Mouse (Mus musculus) MEL-GATA-1-ER (cell line): ENCODE data around the gene Hemk1.

ENCODE experiments used
- DNase-seq: peaks from one replicate; pipeline ENCODE4 v3.0.0-alpha.2; 2012; ENCODE audit warnings: low read depth; ENCODE audit errors: extremely low read depth

Gene Hemk1

DNA sequence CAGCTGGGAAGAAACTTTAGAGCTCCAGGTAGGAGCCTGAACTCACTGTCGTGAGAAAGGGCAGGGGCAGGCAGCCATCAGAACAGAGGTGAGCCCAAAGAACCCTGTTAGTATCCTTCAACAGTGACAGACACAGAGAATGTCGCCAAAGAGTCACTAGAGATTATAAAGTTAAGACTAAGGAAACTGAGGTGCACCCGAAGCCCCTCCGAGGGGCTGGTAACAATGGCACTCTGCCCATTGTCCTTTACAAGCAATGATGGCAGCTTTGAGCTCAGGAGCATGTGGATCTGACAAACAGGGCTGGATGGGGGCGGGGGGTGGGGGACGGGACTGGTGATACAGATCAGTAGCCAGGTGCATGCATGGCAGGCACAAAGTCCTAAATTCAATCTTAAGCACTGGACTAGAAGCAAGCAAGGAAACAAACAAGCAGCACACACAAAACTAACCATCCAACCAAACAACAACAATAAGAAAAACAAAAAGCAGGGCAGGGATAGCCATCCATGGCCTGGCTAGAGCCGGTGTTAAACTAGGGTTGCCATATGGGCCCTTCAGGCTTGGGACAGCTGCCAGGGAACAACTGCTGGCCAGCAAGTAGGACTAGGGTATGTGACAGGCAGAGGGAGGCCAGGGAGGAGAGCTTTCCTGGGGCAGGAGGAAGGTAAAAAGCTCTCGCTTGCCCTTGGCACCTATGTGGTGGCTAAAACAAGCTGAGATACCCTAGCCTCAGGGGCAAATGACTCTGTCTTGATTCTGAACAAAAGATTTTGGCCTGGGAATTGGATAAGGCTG, 5.2 kb upstream of the Hemk1 start:
- no peak for DNase-seq

DNA sequence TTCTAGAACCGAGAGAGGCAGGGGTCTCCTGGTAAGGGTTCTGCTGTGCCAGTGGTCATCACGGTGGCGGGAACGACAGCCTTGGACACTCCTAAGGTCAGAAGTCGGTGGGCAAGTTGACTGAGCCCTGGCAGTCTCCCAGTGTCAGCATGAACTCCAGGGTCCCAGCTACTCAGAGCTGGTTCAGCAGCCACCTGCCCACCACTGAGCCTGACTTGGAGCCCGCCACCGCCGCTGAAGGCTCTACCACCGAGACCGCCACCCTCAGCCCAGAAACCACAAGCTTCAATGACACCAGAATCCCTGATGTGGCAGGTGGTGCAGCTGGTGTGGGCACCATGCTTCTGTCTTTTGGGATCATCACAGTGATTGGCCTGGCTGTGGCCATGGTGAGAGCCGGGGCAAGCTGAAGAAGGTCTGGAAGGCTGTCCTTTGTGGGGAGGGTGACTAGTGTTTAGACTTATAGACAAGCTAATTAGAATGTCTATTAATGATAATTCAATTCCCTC, 4.1 kb upstream of the Hemk1 start:
- DNase-seq = no peak

DNA sequence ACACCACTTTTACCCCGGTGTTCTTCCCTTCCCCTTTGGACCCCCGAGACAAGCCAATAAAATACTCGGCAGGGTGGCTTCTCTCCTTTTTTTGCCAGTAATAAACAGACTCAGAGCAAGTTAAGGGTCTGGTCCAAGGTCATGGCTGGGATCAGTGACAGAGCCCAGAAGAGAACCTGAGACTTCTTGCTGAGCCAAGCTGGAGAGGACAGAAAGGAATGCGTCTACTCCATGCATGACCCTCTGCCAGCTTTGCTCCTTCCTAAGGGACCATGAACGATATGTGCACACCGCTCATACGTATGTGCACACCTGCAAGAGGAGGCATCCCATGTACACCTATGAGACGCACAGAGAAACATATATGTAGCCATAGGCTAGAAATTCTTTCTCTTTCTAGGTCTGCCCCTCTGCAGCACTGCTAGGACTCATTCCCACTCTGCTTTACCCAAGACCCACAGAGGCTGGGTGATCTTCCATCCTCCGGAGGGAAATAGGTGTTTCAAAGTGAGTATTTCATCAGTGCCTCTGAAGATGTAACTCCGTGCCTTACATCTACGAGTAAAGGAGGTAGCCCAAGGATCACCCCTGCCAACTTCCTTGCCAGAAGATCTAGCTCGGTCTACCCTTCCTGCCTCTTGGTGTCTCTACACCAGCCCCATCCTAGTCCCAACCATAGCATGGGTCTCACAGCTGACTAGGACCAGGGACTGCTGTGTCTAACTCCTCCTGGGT, 2.9 kb upstream of the Hemk1 start:
- DNase-seq = no peak

DNA sequence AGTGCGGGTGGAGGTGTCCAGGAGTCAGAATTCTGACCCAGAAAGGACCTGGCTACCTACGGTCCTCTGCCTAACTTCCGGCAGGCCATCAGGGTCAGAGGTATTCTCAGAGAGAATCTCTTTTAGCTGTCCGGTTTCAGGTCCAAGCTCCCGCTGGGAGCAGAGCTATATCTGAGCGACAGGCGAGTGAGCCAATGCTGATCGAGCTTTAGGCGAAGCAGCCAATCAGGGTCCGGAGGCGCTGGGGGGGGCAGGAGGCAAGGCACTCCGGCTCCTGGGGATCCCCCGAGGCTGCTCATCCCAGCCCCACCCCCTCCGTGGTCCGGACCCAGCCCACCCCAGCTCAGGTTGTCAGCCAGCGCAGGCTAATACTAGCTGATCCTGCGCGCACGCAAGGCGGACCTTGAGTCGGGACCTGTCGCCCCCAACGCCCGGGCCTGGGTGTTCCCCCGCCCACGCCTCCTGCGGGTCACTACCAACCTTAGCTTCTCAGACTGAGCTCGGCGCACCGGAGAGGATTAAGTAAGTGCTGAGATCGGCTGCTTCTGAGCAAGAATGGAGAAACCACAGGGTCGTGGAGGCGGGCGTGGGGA, 2.2 kb upstream of the Hemk1 start, which contains the start of gene 6430571L13Rik:
6430571L13Rik (plus strand) TSS at position 336 of the 593 bp plus-strand sequence.
- DNase-seq = peak; percentile 92

DNA sequence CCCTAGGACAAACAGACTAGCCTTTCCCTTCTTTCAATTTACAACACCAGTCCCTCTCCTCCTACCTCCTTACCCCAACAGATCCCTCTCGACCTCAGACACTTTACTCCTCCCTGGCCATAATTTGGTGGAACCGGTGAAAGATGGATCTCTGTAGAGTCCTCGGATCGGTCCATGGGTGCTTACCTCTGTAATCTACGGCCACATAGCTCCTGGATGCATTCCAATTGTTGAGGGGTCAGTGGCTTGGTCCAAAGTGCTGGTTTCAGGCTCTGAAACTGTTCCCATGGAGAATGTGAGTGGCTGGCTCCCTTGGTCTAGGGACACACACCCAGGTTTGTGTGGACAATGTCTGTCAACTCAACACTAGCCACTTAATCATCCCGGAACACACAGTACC, 1.8 kb downstream of the Hemk1 start:
- DNase-seq = no peak

DNA sequence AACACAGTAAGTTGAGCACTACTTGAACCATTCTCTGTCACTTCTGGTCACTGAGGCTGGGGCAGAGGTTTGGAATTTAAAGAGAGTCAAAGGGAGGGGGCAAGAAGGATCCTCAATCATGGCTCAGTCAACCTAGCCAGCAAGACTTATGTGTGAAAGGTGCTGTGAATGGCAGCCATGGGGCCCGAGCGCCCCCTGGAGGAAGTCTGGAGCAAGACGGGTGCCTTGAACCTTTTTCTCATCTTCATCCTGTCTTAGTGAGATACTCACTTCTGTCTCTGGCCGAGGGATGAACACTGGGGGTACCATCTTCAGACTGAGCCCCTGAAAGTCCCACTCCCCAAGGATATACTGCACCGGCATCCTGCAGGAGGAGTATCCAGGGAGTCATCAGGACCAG, 2.2 kb downstream of the Hemk1 start:
- no peak for DNase-seq

DNA sequence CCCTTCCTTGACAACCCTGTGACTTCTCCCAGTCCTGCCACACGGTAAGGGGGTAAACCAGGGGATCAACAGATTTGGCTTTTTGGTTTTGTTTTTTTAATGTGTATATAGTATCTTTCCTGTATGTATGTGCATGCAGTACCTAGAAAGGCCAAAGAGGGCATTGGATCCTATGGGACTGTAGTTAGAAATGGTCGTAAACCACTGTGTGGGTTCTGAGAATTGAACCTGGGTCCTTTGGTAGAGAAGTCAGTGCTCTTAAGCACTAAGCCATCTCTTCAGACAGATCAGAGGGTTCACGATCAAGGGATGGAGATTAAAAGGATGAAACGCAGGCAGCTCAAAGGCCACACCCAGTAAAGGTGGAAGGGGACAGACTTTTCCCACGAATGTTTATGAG, 3.1 kb downstream of the Hemk1 start:
- DNase-seq = no peak

DNA sequence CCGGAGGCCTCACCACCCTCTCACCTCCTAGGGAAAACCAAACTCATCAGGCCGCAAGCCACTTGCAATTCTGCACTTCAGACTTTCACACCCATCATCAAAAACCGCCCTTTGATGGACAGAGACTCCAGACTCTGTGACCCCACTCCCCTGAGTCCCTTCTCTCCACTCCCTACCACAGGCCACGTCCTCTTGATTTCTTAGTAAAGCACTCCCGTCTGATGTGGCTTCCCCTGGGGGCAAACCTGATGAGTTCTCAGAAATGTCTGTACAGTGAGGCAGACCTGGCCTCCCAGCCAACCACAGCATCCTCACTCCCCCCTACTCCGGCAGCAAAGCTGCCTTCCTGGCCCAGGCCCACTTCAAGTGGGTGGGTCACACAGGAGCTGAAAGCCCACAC, 3.8 kb downstream of the Hemk1 start:
- no peak for DNase-seq

DNA sequence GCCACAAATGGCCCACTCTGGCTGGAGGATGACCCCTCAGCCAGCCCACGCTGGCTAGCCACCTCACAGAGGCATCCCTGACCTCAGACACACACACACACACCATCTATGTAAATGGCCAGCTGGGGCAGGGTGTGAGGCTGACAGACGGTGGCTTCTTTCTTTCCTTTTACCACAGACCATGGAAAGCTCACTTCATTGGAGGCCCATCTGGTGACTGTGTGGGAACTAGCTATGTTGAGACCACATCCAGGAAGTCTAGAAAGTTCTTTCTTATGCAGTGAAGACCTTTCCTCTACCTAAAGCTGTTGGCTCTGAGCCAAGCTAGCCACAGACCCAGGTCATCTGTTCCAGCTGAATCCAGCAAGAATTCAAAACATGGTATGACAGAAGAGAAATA, 4.5 kb downstream of the Hemk1 start:
- no peak for DNase-seq

DNA sequence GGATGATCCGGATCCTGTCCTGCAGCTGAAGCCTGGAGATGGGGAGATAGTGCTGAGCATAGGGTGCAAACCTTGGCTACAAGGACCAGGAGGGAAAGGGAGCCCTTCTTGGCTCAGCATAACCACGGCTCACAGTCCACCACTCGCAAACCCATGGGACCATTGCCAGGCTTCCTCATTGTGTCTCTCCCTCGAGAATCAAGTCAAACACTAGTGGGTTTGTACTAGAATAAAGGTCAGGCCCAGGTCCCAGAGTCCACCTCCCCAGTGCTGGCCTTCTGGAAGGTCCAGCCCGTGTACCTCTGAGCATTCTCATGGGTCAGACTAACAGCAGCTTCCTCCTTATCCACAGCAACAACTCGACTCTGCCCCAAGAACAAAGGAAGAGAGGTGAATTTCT, 7.4 kb downstream of the Hemk1 start:
- DNase-seq = no peak

DNA sequence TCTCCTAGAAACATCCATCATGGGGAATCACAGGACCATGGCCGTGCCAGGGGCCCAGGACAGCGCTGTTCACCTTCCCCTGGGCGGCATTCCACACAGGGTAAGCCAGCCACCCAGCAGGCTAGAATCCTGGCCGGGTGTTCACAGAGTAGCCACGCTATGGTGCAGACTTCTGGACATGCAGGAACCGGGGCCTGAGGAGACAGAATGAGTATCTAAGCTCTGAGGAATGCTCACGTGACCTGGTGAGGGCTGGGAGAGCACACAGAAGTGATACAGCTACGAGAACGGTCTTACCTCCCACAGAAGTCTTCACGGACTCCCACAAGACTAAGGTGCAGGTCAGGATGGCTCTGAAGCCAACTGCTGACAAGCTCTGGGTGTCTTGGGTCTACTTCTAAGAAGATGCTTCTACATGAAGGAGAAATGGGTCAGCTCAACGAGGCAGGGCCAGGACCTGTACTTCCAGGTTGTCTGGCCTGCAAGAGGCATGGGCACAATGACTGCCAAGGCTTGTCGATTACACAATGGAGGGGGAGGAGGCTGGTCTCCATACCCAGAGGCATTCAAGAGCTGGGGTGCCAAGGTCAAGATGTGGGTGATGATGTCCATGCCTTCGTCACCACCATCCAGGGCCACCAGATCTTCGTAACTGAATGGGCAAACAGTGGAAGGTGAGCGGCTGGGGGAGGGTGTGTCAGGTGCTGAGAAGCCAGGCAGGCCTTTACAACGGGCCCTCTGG, 10.1 kb downstream of the Hemk1 start:
- DNase-seq = no peak

DNA sequence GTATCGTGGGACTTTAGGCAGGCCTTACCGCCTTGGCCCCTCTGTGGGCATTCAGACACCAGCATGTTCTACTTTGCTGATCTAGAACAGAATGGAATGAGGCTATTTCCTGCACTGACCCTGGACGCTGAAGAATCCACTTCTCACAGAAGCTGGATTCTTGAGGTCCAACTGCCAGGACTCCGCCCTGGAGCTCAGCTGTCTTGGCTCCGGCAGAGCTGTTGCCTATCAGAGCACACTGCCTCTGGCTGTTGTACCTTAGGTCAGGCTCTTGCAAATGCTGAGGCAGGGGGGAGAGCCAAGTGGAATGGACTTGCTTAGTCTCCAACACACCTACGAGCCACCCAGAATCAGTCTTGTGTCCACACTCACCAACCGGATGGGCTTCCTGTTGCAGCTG, 12.2 kb downstream of the Hemk1 start:
- DNase-seq = no peak

DNA sequence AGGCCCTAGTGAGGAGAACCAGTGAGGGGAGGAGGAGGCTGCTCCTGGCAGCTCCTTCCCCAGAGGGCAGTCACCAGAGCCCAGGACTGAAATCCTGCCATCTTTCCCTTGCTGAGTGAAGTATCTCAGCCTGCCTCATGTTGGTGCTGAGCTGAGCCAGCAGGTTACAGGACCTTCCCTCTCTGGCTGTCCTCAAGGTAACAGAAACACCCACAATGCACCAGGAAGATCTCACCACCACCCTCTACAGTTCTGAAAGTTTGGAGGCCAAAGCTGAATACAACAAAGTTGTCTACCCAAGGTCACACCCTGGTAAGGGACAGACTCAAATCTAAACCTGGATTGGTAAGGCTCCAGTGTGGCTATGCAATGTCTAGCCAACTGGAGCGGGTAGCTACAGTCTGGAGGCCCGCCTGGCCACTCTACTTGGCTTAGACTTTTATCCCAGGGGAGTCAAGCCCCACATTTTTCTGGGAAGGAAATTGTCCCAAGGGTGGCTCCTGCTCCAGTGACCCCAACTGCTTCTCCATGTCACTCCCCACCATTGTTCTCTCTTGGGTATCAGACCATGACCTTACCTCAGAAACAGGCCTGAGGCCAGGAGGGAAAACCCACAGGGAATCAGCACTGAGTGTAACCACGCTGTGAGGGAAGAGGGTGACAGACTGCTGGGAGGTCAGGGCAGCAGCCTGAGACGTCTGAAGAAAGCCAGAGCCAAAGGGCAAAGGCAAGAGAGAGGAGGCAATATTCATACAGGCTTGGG, 13.2 kb downstream of the Hemk1 start:
- no peak for DNase-seq

DNA sequence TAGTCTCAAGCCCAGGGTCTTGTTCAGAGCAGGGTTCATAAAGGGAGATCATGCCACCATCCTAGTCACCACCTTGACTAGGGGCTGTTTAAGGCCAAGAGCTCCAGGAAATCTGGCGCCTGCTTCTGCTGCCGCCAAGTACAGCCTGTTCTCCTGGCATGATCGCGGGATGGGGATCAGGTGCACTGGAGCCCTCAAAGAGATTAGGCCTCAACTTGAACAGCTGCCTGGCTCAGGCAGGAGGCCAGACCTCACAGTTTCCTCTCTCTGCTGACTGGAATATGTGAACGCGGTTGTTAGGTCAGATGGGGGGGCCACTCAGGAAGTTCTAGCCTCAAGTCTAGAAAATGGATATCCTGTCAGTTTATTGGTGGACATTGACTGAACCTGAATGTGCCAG, 14.6 kb downstream of the Hemk1 start:
- no peak for DNase-seq

DNA sequence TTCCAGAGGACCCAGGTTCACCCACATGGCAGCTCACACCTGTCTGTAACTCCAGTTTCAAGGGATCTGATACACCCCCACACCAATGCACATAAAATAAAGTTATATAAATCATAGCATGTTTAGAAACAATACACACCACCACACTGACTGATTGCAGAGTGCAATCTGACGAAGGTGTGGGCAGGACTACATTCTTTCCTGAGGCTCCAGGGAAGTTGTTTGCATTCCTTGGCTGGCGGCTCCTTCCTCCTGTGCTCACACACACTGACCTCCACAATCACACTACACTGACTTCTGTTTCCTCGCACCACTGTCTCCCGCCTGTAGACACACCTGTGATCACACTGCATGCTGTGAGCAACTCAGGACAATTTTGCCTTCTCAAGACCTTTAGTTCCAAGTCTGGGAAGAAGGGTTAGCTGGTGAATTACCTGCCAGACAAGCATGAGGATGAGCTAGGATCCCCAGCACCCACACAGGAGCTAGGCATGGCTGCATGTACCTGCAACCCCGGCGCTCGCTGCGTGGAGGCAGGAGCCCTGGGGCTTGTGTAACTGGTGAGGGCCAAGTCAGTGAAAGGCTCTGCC, 15.6 kb downstream of the Hemk1 start:
- no peak for DNase-seq

DNA sequence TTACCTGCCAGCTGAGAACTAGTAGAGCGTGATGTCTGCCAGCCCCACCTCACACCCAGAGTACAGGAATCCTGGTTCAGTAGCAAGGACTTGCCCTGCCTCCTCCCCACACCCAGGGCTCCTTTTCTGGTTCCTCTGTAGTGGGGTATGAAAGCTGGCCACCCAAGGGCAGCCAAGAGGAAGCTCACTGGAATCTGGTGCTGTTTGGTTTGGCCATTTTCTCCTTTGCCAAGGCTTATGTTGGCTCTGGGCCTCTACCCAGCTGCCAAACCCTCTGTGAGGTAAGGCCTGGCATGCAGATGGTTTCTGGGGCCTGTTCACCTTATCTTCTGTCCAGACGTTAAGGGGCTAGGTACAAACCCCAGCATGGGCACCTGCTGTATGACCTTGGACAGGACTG, 22.4 kb downstream of the Hemk1 start:
- DNase-seq = no peak

DNA sequence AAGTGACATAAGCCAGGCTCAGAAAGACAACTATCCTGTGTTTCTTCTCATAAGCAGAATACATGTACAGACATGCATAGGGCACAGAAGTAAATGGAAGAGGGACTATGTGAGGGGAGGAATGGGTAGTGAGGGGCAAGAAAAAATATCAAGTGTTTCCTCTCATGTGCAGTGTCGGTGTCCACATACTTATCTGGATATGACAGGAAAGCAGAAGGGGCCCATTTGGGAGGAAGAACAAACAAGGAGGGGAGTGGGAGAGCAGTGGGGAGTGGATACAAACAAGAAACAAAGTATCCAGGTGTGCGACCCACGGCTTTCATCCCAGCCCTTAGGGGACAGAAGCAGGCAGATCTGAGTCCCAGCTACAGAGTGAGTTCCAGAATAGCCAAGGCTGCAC, 24.2 kb downstream of the Hemk1 start:
- no peak for DNase-seq

DNA sequence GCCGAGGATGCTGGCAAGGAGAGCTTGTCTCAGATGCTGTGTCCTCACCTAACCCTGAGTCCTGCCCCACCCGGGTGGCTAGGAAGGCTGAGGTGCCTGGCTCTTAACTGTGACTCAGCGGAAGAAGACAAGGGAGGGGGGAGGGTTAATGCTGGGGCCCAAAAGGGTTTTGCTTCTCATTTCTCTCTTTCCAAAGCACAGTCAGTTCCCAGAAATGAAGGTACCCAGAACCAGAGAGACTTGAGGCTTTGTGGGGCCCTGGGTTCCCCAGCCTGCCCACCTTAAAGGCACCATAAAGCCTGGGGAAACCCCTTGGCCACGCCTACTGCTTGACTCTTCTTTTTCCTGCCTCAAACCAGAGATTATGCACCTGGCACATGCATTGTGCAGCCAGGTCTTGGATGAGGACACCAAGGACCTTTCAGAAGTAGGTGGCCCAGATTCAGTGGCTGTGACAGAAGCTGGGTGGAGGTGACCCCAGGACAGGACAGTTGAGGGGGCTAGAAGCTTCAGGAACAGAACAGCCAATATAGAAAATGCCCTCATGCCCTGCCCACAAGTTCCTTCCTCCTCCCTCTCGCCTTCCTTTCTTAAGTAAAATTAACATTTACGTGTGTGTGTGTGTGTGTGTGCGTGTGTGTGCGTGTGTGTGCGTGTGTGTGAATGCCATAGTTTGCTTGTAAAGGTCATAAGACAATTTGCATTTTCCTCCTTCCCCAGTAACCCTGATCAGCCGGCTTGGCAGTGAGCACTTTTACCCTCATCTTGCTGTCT, 25.2 kb downstream of the Hemk1 start:
- DNase-seq = peak; percentile 90

DNA sequence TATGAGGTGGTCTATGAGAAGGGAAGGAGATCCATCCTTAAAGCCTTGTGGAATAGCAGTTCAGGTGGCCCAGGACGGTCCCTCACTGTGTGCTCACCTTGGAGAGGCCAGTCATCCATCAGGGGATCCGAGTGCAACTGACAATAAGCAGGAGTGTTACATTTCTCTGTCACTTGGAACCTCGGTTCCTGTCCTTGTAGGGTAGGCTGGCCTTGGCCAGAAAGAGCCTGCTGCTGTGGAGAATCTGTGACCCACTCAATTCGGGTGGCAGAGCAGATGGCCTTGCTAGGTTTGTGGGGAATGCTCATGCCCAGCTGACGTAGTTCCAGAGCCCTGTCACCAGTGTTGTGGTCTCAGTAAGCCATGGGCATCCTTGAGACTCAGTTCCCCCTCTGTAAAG, 28.6 kb downstream of the Hemk1 start:
- no peak for DNase-seq

DNA sequence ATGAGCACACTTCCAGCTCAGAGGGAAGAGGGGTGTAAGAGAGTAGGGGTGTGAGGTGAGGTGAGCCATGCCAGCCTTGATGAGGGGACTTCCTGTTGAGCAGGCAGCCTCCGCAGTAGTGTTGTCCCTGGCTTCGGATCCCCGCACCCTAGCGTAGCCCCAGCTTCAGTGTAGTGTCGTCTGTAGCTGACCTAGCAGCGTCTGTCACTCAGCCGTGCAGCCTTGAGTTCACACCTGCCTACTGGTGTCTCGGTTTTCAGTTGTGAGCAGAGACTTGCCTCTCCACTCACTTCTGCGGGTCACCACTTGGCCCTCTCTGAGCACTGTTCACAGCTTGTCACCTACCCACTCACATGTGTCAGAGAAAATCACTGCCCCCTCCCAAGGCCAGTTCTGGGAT, 29.0 kb downstream of the Hemk1 start:
- DNase-seq = no peak
